8 mouse cellular contexts compared by ENCODE assay signal in the genomic region with DNA sequence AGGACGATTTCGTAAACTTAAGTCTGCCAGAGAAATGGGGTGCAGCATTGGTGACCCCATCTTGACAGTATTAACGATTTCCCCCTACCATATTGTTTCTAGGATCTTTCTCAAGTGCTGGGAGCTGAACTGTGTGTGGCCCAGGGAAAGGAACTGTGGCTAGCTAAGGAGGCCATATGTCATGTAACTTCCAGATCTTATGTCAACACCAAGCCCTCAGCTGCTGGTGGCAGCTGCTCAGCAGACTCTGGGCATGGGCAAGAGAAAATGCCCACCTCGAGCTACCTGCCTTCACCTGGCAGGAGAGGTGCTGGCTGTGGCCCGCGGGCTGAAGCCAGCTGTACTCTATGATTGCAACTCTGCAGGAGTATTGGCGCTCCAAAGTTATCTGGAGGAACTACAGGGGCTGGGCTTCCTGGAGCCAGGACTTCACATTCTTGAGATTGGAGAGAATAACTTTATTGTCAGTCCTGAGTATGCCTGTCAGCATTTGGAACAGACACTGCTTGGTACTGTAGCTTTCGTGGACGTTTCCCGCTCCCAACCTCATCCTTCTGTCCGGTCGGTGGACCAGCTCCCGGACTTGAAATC. TPM values are rescaled to one million over a fixed set of nuclear protein-coding genes. Genes with fewer than 3 reads are reported as not detected.
DNase-seq lines count a peak whose midpoint lies in the region; ATAC-seq and TF ChIP-seq lines count a peak whose summit lies in the region.

No protein-coding gene starts in this region.

- H3K9me3 ChIP-seq in forebrain, postnatal 0 days (ENCODE audit: low read length), result no peaks in the 10 kb centered on the region
- H3K9me3 ChIP-seq in liver, embryonic 13.5 days (replicated peaks), result no peaks in the 10 kb centered on the region

- no peak for ATAC-seq in CD4-positive, CD25-positive, alpha-beta regulatory T cell, adult 4 months
- no peak for ATAC-seq in forebrain, postnatal 0 days
- no peak for ATAC-seq in liver, embryonic 13.5 days (ENCODE audit: low read depth)

- H3K4me3 ChIP-seq in forebrain, postnatal 0 days (ENCODE audit: low read depth, low read length), result peak overlapping the region; percentile 76
- H3K4me3 ChIP-seq in liver, embryonic 13.5 days (replicated peaks), result peak overlapping the region; percentile 88

- no peaks in the 10 kb centered on the region for H3K27me3 ChIP-seq in forebrain, postnatal 0 days (ENCODE audit: insufficient read depth, low read length)
- H3K27me3 ChIP-seq in liver, embryonic 13.5 days, result no peaks in the 10 kb centered on the region

- no peaks in the 10 kb centered on the region for H3K36me3 ChIP-seq in forebrain, postnatal 0 days (ENCODE audit: insufficient read depth)
- H3K36me3 ChIP-seq in liver, embryonic 13.5 days, result no peaks in the 10 kb centered on the region

- no peak overlapping the region for H3K9ac ChIP-seq in forebrain, postnatal 0 days
- H3K9ac ChIP-seq in liver, embryonic 13.5 days, result peak overlapping the region; percentile 90

- H3K27ac ChIP-seq in forebrain, postnatal 0 days (ENCODE audit: low read depth, low read length), result no peak overlapping the region
- peak overlapping the region; percentile 80 for H3K27ac ChIP-seq in liver, embryonic 13.5 days

- peaks cover 18% of the 10 kb centered on the region; the same call in 1 of the 2 replicates for H3K4me1 ChIP-seq in forebrain, postnatal 0 days (ENCODE audit: insufficient read depth)
- peaks cover 40% of the 10 kb centered on the region for H3K4me1 ChIP-seq in liver, embryonic 13.5 days (replicated peaks)

- peak; percentile 35 for DNase-seq in CD4-positive, CD25-positive, alpha-beta regulatory T cell, adult 2 months (ENCODE audit: low read depth, low spot score)
- DNase-seq in A20 (ENCODE audit: low read depth, low spot score), result peak; percentile 45
- DNase-seq in forebrain, postnatal 0 days, result no peak
- DNase-seq in liver, embryonic 13.5 days, result no peak
- no peak for DNase-seq in urinary bladder, postnatal 14 days (ENCODE audit: low spot score)
- no peak for DNase-seq in gastrocnemius, adult 8-10 months (ENCODE audit: low spot score in 2 of 2)
- no peak for DNase-seq in lung, postnatal 14 days

- H3K4me2 ChIP-seq in forebrain, postnatal 0 days (ENCODE audit: low read depth), result peak overlapping the region; percentile 75
- peak overlapping the region; percentile 91 for H3K4me2 ChIP-seq in liver, embryonic 13.5 days

- 91% methylated on average over 13 of the region's 13 CpGs for WGBS in forebrain, postnatal 0 days
- WGBS in liver, embryonic 13.5 days (ENCODE audit: insufficient replicate concordance), result 67% methylated on average over 13 of the region's 13 CpGs

- no peak for TF ChIP-seq CTCF in forebrain, postnatal 0 days (IDR thresholded peaks at IDR 0.05; ENCODE audit: low read depth)

RNA-seq across cellular contexts. Expression of a gene that starts 6.4 kb away (rescaled TPM):
- 10 to 100 TPM; 15.7 to 16.1 TPM for polyA plus RNA-seq in CD4-positive, CD25-positive, alpha-beta regulatory T cell, adult 4 months (2017; shearing (Covaris generic))
- total RNA-seq in forebrain, postnatal 0 days (2014; rRNA removed), result 16.2 and 18.2 TPM in 2 replicates
- 9.6 and 10.8 TPM in 2 replicates for polyA plus RNA-seq in forebrain, postnatal 0 days (2015; fragmentation: Nextera tagmentation; extraction: Ambion mirVana)
- 5.5 and 6.2 TPM in 2 replicates for polyA plus RNA-seq in liver, embryonic 13.5 days (2015; fragmentation: Nextera tagmentation; extraction: Ambion mirVana)
- 1 to 10 TPM; 2.6 to 4.8 (median 3.0) TPM for total RNA-seq in gastrocnemius, adult 8-10 months (2022)

RNA-seq across cellular contexts. Expression of a gene that starts 21.3 kb away (rescaled TPM):
- polyA plus RNA-seq in CD4-positive, CD25-positive, alpha-beta regulatory T cell, adult 4 months (2017; shearing (Covaris generic)), result 1 to 10 TPM; 7.3 to 9.3 TPM
- total RNA-seq in forebrain, postnatal 0 days (2014; rRNA removed), result 0.33 and 0.62 TPM in 2 replicates
- 0.29 and 0.48 TPM in 2 replicates for polyA plus RNA-seq in forebrain, postnatal 0 days (2015; fragmentation: Nextera tagmentation; extraction: Ambion mirVana)
- polyA plus RNA-seq in liver, embryonic 13.5 days (2015; fragmentation: Nextera tagmentation; extraction: Ambion mirVana), result 1.8 and 2.5 TPM in 2 replicates
- 1 to 10 TPM in 1 of 4 experiments, under 1 TPM in 3; 0.44 to 1.1 (median 0.63) TPM for total RNA-seq in gastrocnemius, adult 8-10 months (2022)

RNA-seq across cellular contexts. Expression of a gene that starts 27.3 kb away (rescaled TPM):
- polyA plus RNA-seq in CD4-positive, CD25-positive, alpha-beta regulatory T cell, adult 4 months (2017; shearing (Covaris generic)), result 100 to 1,000 TPM; 367 to 455 TPM
- total RNA-seq in forebrain, postnatal 0 days (2014; rRNA removed), result 0.69 and 1.8 TPM in 2 replicates
- polyA plus RNA-seq in forebrain, postnatal 0 days (2015; fragmentation: Nextera tagmentation; extraction: Ambion mirVana), result 1.6 and 2.1 TPM in 2 replicates
- polyA plus RNA-seq in liver, embryonic 13.5 days (2015; fragmentation: Nextera tagmentation; extraction: Ambion mirVana), result 7.1 and 7.3 TPM in 2 replicates
- 1 to 10 TPM in 1 of 4 experiments, under 1 TPM in 3; 0.48 to 2.0 (median 0.74) TPM for total RNA-seq in gastrocnemius, adult 8-10 months (2022)

RNA-seq across cellular contexts. Expression of a gene that starts 33.3 kb away (rescaled TPM):
- polyA plus RNA-seq in CD4-positive, CD25-positive, alpha-beta regulatory T cell, adult 4 months (2017; shearing (Covaris generic)), result 10 to 100 TPM; 22.2 to 30.4 TPM
- 1.5 and 3.6 TPM in 2 replicates for total RNA-seq in forebrain, postnatal 0 days (2014; rRNA removed)
- 0.98 and 1.1 TPM in 2 replicates for polyA plus RNA-seq in forebrain, postnatal 0 days (2015; fragmentation: Nextera tagmentation; extraction: Ambion mirVana)
- 0.21 and 0.25 TPM in 2 replicates for polyA plus RNA-seq in liver, embryonic 13.5 days (2015; fragmentation: Nextera tagmentation; extraction: Ambion mirVana)
- 1 to 10 TPM; 2.1 to 5.0 (median 2.5) TPM for total RNA-seq in gastrocnemius, adult 8-10 months (2022)

RNA-seq across cellular contexts. Expression of a gene that starts 44.2 kb away (rescaled TPM):
- polyA plus RNA-seq in CD4-positive, CD25-positive, alpha-beta regulatory T cell, adult 4 months (2017; shearing (Covaris generic)), result 1 to 10 TPM; 9.5 to 10.0 TPM
- 11.4 and 18.6 TPM in 2 replicates for total RNA-seq in forebrain, postnatal 0 days (2014; rRNA removed)
- polyA plus RNA-seq in forebrain, postnatal 0 days (2015; fragmentation: Nextera tagmentation; extraction: Ambion mirVana), result 4.0 and 6.2 TPM in 2 replicates
- polyA plus RNA-seq in liver, embryonic 13.5 days (2015; fragmentation: Nextera tagmentation; extraction: Ambion mirVana), result 3.7 and 3.9 TPM in 2 replicates
- total RNA-seq in gastrocnemius, adult 8-10 months (2022), result 10 to 100 TPM in 1 of 4 experiments, 1 to 10 TPM in 3; 6.6 to 10.2 (median 8.1) TPM

Comparison
In these comparisons a context has a peak if more than half of its experiments do, and no peak if none do; other contexts are left out.
1. DNase-seq: peak in CD4-positive, CD25-positive, alpha-beta regulatory T cell, adult 2 months (single experiment) and A20 (single experiment); none in forebrain, postnatal 0 days (single experiment), liver, embryonic 13.5 days (single experiment), urinary bladder, postnatal 14 days (single experiment), gastrocnemius, adult 8-10 months (0 of 2) and lung, postnatal 14 days (single experiment).
2. RNA of a gene that starts 27.3 kb away (polyA plus RNA-seq): 367 to 455 TPM in CD4-positive, CD25-positive, alpha-beta regulatory T cell, adult 4 months; 7.1 to 7.3 TPM in liver, embryonic 13.5 days and 1.6 to 2.1 TPM in forebrain, postnatal 0 days; every median in the first group is over 10 times any median in the second.